Mouse (Mus musculus): ENCODE data around the gene Gm9195. TPM values are rescaled to one million over a fixed set of nuclear protein-coding genes. Genes with fewer than 3 reads are reported as not detected.

The Gm9195 gene
- polyA plus RNA-seq, 1 experiment from 2014 or later, result not detected

DNA sequence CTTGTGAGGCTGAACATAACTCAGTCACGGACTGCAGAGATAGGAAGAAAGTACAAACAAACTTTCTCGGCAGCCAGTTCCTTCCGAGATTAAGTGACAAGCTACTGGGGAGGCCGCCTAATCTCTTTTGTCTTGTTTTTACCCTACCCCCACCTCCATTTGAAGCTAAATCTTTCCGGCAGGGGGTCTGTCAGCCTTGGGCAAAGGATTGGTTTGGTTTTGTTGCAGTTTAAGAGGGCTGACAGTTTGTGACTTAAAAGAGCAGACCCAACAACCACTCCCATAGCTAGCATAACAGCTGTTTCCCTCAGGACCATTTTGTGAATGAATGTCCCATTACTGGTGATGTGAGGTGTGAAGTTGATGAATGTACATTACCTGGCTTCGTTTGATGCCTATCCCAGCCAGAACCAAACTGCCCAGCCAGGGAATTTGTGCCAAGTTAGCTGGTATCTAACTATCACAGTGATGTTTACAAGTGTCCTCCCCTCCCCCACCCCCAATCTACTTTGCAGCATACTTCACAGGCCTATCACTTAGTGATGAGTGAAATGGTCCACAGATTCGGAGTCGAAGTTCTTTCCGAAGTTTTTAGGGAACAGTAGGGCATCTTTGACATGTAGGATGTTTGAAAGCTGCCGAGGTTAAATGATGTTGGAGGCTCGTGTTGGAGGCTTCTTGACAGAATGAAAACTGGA, 15.2 kb upstream of the Gm9195 start:
- H3K4me2 ChIP-seq (ENCODE audit: low read length), result peak overlapping the region; percentile 47
- H3K9ac ChIP-seq (ENCODE audit: low read length), result no peak overlapping the region
- 11% methylated on average over 11 of the region's 11 CpGs for WGBS
- peak overlapping the region; percentile 0; the same call in 1 of the 2 replicates for H3K4me3 ChIP-seq (ENCODE audit: low read depth, low read length)
- ATAC-seq (peak; percentile 29; the same call in 1 of the 2 replicates), DNase-seq (ENCODE audit: low spot score) (no peak)
- H3K9me3 ChIP-seq (replicated peaks; ENCODE audit: control insufficient read depth, low read length), result no peaks in the 10 kb centered on the region
- peaks cover 9% of the 10 kb centered on the region; the same call in 1 of the 2 replicates for H3K4me1 ChIP-seq (ENCODE audit: control insufficient read depth, insufficient read depth, low read length)
- H3K27me3 ChIP-seq (replicated peaks; ENCODE audit: control insufficient read depth, insufficient read depth, low read length), result no peaks in the 10 kb centered on the region
- H3K27ac ChIP-seq (ENCODE audit: low read depth, low read length), result no peak overlapping the region
- H3K36me3 ChIP-seq (ENCODE audit: control insufficient read depth, insufficient read depth, low read length), result no peaks in the 10 kb centered on the region

DNA sequence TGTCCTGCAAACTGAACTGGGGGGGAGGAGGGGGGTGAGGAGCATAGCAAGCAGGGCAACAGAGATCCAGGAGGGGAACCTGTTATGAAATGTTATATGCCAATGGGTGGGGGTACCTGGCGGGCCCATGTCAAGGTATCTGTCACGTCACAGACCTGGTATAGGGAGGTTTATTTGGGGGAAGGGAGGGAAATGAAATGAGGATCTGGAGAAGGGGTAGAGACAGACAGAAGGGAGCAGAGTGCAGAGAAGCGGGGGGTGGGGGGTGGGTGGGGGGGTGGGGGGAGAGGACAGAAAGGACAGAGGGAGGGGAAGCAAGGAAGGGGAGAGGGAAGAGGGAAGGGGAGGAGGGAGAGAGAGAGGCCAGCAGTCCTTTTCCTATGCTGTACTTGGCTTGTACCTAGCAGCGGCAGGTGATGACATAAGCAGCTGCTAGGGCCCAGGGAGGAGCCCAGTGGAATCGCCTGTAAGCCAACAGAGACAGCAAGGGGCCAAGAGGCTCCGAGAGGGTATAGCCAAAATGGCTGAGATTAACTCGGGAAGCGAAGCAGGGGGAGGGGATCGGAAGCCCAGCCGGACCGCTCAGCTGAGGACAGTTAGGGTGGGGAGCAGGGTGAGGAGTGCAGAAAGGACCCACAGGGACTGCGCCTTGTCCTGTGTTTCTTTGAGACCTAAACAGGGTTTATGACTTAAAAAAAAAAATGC, 14.5 kb upstream of the Gm9195 start:
- no peaks in the 10 kb centered on the region for H3K36me3 ChIP-seq (ENCODE audit: control insufficient read depth, insufficient read depth, low read length)
- no peak overlapping the region for H3K27ac ChIP-seq (ENCODE audit: low read depth, low read length)
- 9% methylated on average over 12 of the region's 12 CpGs for WGBS
- H3K4me2 ChIP-seq (ENCODE audit: low read length), result peak overlapping the region; percentile 47
- H3K9me3 ChIP-seq (replicated peaks; ENCODE audit: control insufficient read depth, low read length), result no peaks in the 10 kb centered on the region
- no peak overlapping the region for H3K9ac ChIP-seq (ENCODE audit: low read length)
- H3K4me3 ChIP-seq (ENCODE audit: low read depth, low read length), result peak overlapping the region; percentile 0; the same call in 1 of the 2 replicates
- H3K27me3 ChIP-seq (replicated peaks; ENCODE audit: control insufficient read depth, insufficient read depth, low read length), result no peaks in the 10 kb centered on the region
- ATAC-seq (peak; percentile 37; the same call in 1 of the 2 replicates), DNase-seq (ENCODE audit: low spot score) (peak; percentile 12)
- H3K4me1 ChIP-seq (ENCODE audit: control insufficient read depth, insufficient read depth, low read length), result peaks cover 9% of the 10 kb centered on the region; the same call in 1 of the 2 replicates

DNA sequence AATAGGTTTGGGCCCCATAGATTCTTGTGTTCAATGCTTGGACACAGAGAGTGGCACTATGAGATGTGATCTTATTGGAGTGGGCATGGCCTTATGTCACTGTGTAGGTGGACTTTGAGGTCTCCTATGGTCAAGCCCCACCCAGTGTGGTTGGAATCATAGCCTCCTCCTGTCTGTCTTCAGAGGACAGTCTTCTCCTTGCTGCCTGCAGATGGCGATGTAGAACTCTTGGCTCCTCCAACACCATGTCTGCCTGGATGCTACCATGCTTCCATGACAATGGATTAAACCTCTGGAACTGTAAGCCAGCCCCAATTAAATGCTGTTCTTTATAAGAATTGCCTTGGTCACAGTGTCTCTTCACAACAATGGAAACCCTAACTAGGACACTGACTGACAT, 13.3 kb upstream of the Gm9195 start:
- Histone ChIP-seq H3K27me3 (replicated peaks; ENCODE audit: control insufficient read depth, insufficient read depth, low read length) (no peaks in the 10 kb centered on the region), H3K9ac (ENCODE audit: low read length) (no peak overlapping the region), H3K4me3 (ENCODE audit: low read depth, low read length) (no peak overlapping the region), H3K27ac (ENCODE audit: low read depth, low read length) (no peak overlapping the region), H3K4me2 (ENCODE audit: low read length) (no peak overlapping the region), H3K9me3 (replicated peaks; ENCODE audit: control insufficient read depth, low read length) (no peaks in the 10 kb centered on the region), H3K36me3 (ENCODE audit: control insufficient read depth, insufficient read depth, low read length) (no peaks in the 10 kb centered on the region), H3K4me1 (ENCODE audit: control insufficient read depth, insufficient read depth, low read length) (peaks cover 9% of the 10 kb centered on the region; the same call in 1 of the 2 replicates)
- DNase-seq (ENCODE audit: low spot score) (no peak), ATAC-seq (no peak)
- 82% methylated on average over 1 of the region's 1 CpGs for WGBS

DNA sequence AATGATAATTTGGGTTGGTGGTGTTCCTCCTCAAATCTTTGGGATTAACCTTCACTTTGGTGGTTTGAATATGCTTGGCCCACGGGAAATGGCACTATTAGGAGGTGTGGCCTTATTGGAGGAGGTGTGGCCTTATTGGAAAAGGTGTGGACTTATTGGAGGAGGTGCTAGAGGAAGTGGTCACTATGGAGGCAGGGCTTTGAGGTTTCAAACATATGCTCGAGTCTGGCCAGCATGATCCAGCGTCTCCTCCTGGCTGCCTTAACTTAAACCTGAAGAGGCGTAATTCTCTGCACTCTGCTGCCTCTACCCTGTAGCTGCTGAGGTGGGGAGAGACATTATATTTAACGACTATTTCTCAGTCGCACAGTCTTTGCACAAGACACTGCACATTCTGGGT, 11.6 kb upstream of the Gm9195 start:
- no peak overlapping the region for H3K4me2 ChIP-seq (ENCODE audit: low read length)
- no peak overlapping the region for H3K27ac ChIP-seq (ENCODE audit: low read depth, low read length)
- no peak for DNase-seq (ENCODE audit: low spot score)
- no peaks in the 10 kb centered on the region for H3K36me3 ChIP-seq (ENCODE audit: control insufficient read depth, insufficient read depth, low read length)
- 53% methylated on average over 6 of the region's 6 CpGs for WGBS
- no peaks in the 10 kb centered on the region for H3K9me3 ChIP-seq (replicated peaks; ENCODE audit: control insufficient read depth, low read length)
- no peak for ATAC-seq
- no peak overlapping the region for H3K4me3 ChIP-seq (ENCODE audit: low read depth, low read length)
- no peaks in the 10 kb centered on the region for H3K27me3 ChIP-seq (replicated peaks; ENCODE audit: control insufficient read depth, insufficient read depth, low read length)
- H3K9ac ChIP-seq (ENCODE audit: low read length), result no peak overlapping the region
- H3K4me1 ChIP-seq (ENCODE audit: control insufficient read depth, insufficient read depth, low read length), result peaks cover 9% of the 10 kb centered on the region; the same call in 1 of the 2 replicates

DNA sequence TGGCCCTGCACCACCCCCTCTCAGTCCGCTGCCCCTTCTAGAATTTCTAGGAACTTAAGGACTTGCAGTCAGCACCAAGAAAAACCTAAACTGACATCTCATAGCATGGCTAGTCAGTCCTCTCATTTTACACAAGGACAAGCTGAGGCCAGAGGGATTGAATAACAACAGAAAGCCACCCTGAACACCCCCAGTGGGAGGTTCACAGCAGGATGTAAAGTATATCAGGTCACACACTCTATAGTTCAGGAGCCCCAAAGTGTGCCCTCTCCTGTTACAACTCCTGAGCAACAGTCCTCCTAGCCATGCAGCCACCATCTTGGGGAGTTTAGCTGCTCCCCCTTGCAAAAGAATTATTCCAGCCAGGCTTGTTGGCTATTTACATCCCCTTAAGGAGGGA, 2.1 kb upstream of the Gm9195 start:
- Histone ChIP-seq H3K27ac (ENCODE audit: low read depth, low read length) (no peak overlapping the region), H3K9ac (ENCODE audit: low read length) (no peak overlapping the region), H3K27me3 (replicated peaks; ENCODE audit: control insufficient read depth, insufficient read depth, low read length) (no peaks in the 10 kb centered on the region), H3K36me3 (ENCODE audit: control insufficient read depth, insufficient read depth, low read length) (no peaks in the 10 kb centered on the region), H3K9me3 (replicated peaks; ENCODE audit: control insufficient read depth, low read length) (no peaks in the 10 kb centered on the region), H3K4me1 (ENCODE audit: control insufficient read depth, insufficient read depth, low read length) (no peaks in the 10 kb centered on the region), H3K4me3 (ENCODE audit: low read depth, low read length) (no peak overlapping the region), H3K4me2 (ENCODE audit: low read length) (no peak overlapping the region)
- ATAC-seq, result no peak
- WGBS, result 93% methylated on average over 1 of the region's 1 CpGs
- DNase-seq (ENCODE audit: low spot score), result no peak

DNA sequence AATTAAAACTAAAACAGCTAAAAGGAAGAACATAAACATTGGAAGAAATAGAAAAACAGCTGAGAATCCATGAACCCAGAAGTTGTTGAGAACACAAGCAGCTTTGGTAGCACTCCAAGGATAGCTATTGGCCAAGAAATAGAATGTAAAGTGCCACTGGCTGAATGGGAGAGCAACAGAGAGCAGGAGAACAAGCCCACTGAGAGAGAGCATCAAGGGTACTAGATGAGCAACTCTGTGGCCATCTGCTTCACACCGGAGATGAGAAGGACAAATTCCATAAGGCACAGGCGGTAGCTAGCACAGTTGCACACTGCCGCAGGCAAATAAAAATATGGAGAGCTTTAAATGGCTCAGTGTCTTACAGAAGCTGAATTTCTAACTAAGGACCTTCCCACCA, 1.3 kb downstream of the Gm9195 start:
- H3K27me3 ChIP-seq (replicated peaks; ENCODE audit: control insufficient read depth, insufficient read depth, low read length), result no peaks in the 10 kb centered on the region
- H3K9me3 ChIP-seq (replicated peaks; ENCODE audit: control insufficient read depth, low read length), result no peaks in the 10 kb centered on the region
- H3K4me2 ChIP-seq (ENCODE audit: low read length), result no peak overlapping the region
- H3K36me3 ChIP-seq (ENCODE audit: control insufficient read depth, insufficient read depth, low read length), result no peaks in the 10 kb centered on the region
- ATAC-seq (no peak), DNase-seq (ENCODE audit: low spot score) (peak; percentile 22)
- H3K9ac ChIP-seq (ENCODE audit: low read length), result no peak overlapping the region
- H3K4me1 ChIP-seq (ENCODE audit: control insufficient read depth, insufficient read depth, low read length), result no peaks in the 10 kb centered on the region
- no peak overlapping the region for H3K27ac ChIP-seq (ENCODE audit: low read depth, low read length)
- 98% methylated on average over 3 of the region's 3 CpGs for WGBS
- no peak overlapping the region for H3K4me3 ChIP-seq (ENCODE audit: low read depth, low read length)

DNA sequence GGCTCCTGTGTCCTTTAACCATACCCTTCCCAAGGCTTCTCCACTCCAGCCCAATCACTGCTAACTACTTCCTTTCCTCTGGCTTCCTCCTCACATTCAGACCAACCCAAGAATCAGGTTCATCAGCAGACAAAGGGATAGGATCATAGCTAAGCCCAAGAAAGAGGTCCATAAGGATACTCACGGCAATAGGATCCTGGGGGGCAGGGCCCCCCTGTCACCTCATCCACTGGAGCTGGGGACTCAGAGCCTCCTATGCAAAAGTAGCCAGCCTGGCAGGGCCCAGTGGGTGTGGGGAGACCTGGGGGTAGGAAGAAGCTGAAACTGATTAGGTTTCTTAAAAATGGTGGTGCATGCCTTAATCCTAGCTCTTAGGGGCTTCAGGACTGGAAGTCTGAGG, 17.1 kb downstream of the Gm9195 start:
- no peaks in the 10 kb centered on the region for H3K9me3 ChIP-seq (replicated peaks; ENCODE audit: control insufficient read depth, low read length)
- H3K9ac ChIP-seq (ENCODE audit: low read length), result no peak overlapping the region
- H3K36me3 ChIP-seq (ENCODE audit: control insufficient read depth, insufficient read depth, low read length), result no peaks in the 10 kb centered on the region
- ATAC-seq (no peak), DNase-seq (ENCODE audit: low spot score) (no peak)
- H3K4me3 ChIP-seq (ENCODE audit: low read depth, low read length), result no peak overlapping the region
- no peak overlapping the region for H3K27ac ChIP-seq (ENCODE audit: low read depth, low read length)
- 82% methylated on average over 1 of the region's 1 CpGs for WGBS
- no peaks in the 10 kb centered on the region for H3K27me3 ChIP-seq (replicated peaks; ENCODE audit: control insufficient read depth, insufficient read depth, low read length)
- H3K4me2 ChIP-seq (ENCODE audit: low read length), result no peak overlapping the region
- H3K4me1 ChIP-seq (ENCODE audit: control insufficient read depth, insufficient read depth, low read length), result no peaks in the 10 kb centered on the region

DNA sequence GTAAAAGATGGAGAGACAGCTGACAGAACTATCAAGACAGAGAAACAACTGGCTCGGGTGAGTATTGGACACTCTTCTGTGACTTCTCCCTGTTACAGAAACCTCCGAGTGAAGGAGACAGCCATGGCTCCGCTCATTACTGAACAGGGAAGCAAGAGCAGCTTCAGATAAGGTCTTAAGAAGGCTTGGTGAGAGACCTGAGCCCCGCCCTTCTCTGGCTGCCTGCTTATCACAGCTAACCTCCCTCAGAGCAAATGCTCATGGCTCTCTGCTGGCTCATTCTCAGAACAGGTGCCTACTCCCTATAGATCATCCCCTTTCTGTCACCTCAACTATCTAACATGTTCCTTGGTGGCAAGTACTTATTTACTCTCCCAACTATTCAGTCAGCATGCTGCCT, 23.2 kb downstream of the Gm9195 start:
- Histone ChIP-seq H3K4me2 (ENCODE audit: low read length) (no peak overlapping the region), H3K4me1 (ENCODE audit: control insufficient read depth, insufficient read depth, low read length) (no peaks in the 10 kb centered on the region), H3K27ac (ENCODE audit: low read depth, low read length) (no peak overlapping the region), H3K4me3 (ENCODE audit: low read depth, low read length) (no peak overlapping the region), H3K9me3 (replicated peaks; ENCODE audit: control insufficient read depth, low read length) (no peaks in the 10 kb centered on the region), H3K36me3 (ENCODE audit: control insufficient read depth, insufficient read depth, low read length) (no peaks in the 10 kb centered on the region), H3K9ac (ENCODE audit: low read length) (no peak overlapping the region), H3K27me3 (replicated peaks; ENCODE audit: control insufficient read depth, insufficient read depth, low read length) (no peaks in the 10 kb centered on the region)
- DNase-seq (ENCODE audit: low spot score) (no peak), ATAC-seq (no peak)
- WGBS, result 69% methylated on average over 4 of the region's 4 CpGs

DNA sequence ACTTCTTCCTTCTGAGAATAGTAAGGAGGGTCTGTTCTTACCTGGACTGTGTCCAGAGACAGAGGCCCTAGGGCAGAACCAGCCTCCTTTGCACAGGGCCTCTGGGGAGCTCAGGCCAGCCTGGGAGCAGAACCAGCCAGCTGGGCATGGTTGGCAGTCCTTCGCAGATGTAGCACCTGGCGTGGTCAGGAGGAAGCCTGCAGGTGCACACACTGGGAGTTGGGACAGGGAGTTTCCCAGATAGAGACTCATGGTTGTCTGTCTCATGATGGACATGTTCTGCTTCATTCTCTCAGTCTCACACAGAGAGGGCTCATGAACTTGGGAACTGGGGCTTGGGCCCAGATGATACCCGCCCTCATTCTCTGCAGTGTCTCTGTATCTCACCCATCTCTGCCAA, 25.3 kb downstream of the Gm9195 start:
- no peak overlapping the region for H3K9ac ChIP-seq (ENCODE audit: low read length)
- WGBS, result 93% methylated on average over 3 of the region's 3 CpGs
- no peaks in the 10 kb centered on the region for H3K9me3 ChIP-seq (replicated peaks; ENCODE audit: control insufficient read depth, low read length)
- H3K4me1 ChIP-seq (ENCODE audit: control insufficient read depth, insufficient read depth, low read length), result no peaks in the 10 kb centered on the region
- no peak overlapping the region for H3K4me2 ChIP-seq (ENCODE audit: low read length)
- no peaks in the 10 kb centered on the region for H3K27me3 ChIP-seq (replicated peaks; ENCODE audit: control insufficient read depth, insufficient read depth, low read length)
- DNase-seq (ENCODE audit: low spot score), result no peak
- no peak overlapping the region for H3K27ac ChIP-seq (ENCODE audit: low read depth, low read length)
- no peak for ATAC-seq
- H3K36me3 ChIP-seq (ENCODE audit: control insufficient read depth, insufficient read depth, low read length), result no peaks in the 10 kb centered on the region
- no peak overlapping the region for H3K4me3 ChIP-seq (ENCODE audit: low read depth, low read length)

Data from forebrain, embryonic 14.5 days (tissue).